Mouse (Mus musculus) lung, adult 2 months (tissue): ENCODE data around the gene F2. TPM values are rescaled to one million over a fixed set of nuclear protein-coding genes. Genes with fewer than 3 reads are reported as not detected.
"Not testable (repeated sequence)": the region's sequence is repeated elsewhere in the genome, so short reads cannot be mapped to it uniquely, and the experiment has no call there.

ENCODE experiments used
- DNase-seq: peaks from one replicate; pipeline ENCODE4 v3.0.0; 2022
- H3K4me1 ChIP-seq: fragments of 200-500 bp; 2 replicates; pipeline ENCODE4 v1.6.1; 2011; ENCODE audit warnings: low read length; ENCODE audit not compliant: control insufficient read depth, insufficient read depth
- H3K4me3 ChIP-seq: fragments of 200-500 bp; replicated peaks from 2 replicates; pipeline ENCODE3; 2011; ENCODE audit warnings: low read depth, mild to moderate bottlenecking, control low read depth, low read length; ENCODE audit errors: extremely low read depth
- CTCF ChIP-seq: fragments of 200-500 bp; IDR thresholded peaks from 2 replicates; pipeline ENCODE4 v1.5.1; 2011; ENCODE audit warnings: mild to moderate bottlenecking, low read length, control low read depth; ENCODE audit not compliant: insufficient read depth
- POLR2A ChIP-seq: fragments of 200-500 bp; IDR thresholded peaks from 2 replicates; pipeline ENCODE4 v1.6.1; 2011; ENCODE audit warnings: low read depth, mild to moderate bottlenecking, control low read depth, low read length, borderline replicate concordance; ENCODE audit errors: extremely low read depth
- WGBS: fragments of 180-500 bp; shearing (Covaris S2); methylation state at CpG from one replicate; pipeline ENCODE4 v1.1.7; 2018; 5-methylcytosine and 5-hydroxymethylcytosine counted together
- polyA plus RNA-seq: library from polyadenylated mRNA; depleted of rRNA; stranded (reverse); fragments of >200 nt; gene quantifications from 2 replicates; pipeline ENCODE4 v1.2.3, GENCODE M21; 2012; rRNA removed

F2 gene
- polyA plus RNA-seq, 1 experiment: 1.2 TPM

- no peaks in the 10 kb centered on the region for H3K4me1 ChIP-seq
- TF ChIP-seq CTCF: no peak
- TF ChIP-seq POLR2A: no peak
- WGBS: 92% methylated on average over 5 of the region's 5 CpGs
- DNase-seq: no peak
- H3K4me3 ChIP-seq: no peak overlapping the region
Observed at GRCm38 (mm10) chr2:91622356-91622755, 13.9 kb downstream of the F2 start.

GRCm38 (mm10) chr2:91609370-91609769 is 26.8 kb downstream of the F2 start:
- not testable (repeated sequence) for DNase-seq, H3K4me3 ChIP-seq, H3K4me1 ChIP-seq

- TF ChIP-seq POLR2A (no peak), CTCF (no peak)
- Histone ChIP-seq H3K4me1 (no peaks in the 10 kb centered on the region), H3K4me3 (no peak overlapping the region)
- no peak for DNase-seq
- 79% methylated on average over 4 of the region's 4 CpGs for WGBS
Observed at GRCm38 (mm10) chr2:91602389-91602788, 33.8 kb downstream of the F2 start.

DNA sequence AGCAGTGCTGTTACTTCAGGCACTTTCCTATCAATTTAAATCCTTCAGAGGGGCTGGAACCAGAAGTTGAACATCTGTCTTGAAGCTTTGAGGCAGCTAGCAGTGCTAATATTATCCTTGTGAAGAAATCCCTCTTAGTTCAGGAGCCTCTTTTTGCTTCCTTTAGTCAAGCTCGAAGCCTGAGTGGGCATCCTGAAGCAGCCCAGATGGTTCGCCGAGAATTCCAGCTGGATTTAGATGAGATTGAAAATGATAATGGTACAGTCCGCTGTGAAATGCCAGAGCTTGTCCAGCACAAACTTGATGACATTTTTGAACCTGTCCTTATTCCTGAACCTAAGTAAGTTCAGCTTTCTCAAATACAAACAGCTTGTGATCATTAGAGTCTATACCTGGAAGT is 35.7 kb downstream of the F2 start:
- no peak for DNase-seq
- WGBS: 95% methylated on average over 4 of the region's 4 CpGs
- TF ChIP-seq POLR2A (no peak), CTCF (no peak)
- Histone ChIP-seq H3K4me3 (no peak overlapping the region), H3K4me1 (no peaks in the 10 kb centered on the region)

GRCm38 (mm10) chr2:91586242-91586641 is 50.0 kb downstream of the F2 start:
- no peak for DNase-seq
- 85% methylated on average over 1 of the region's 1 CpGs for WGBS

DNA sequence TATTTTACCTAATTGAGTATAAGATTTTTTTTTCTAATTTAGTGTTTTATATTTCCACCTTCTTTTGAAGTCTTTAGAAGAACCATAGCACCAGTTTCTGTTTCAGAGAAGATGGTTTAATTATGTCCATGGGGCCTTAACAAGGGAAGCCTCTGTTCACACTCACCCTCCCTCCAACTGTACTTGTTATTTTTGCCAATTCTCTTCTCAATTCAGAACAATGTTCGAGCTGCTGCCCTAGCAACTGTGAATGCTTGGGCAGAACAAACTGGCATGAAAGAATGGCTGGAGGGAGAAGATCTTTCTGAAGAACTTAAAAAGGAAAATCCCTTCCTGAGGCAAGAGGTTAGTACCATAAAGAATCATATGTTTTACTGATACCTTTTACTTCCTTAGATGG is 55.3 kb downstream of the F2 start:
- H3K4me1 ChIP-seq: no peaks in the 10 kb centered on the region
- no peak for TF ChIP-seq POLR2A
- no peak for TF ChIP-seq CTCF
- no peak for DNase-seq
- H3K4me3 ChIP-seq: no peak overlapping the region
- 71% methylated on average over 1 of the region's 1 CpGs for WGBS

More at GRCm38 (mm10) chr2:91586242-91586641, 50.0 kb downstream of the F2 start:
- Histone ChIP-seq H3K4me1 (no peaks in the 10 kb centered on the region), H3K4me3 (no peak overlapping the region)
- TF ChIP-seq POLR2A: no peak

Other genes with a start within 250 kb of the F2 start
- gene 1110051M20Rik, start 191.7 kb downstream of the F2 start, polyA plus RNA-seq: 19.2 and 27.0 TPM in 2 replicates
- 47.6 and 55.6 TPM in 2 replicates for gene Lrp4, start 178.9 kb downstream of the F2 start, polyA plus RNA-seq
- gene Ckap5, start 109.7 kb downstream of the F2 start, polyA plus RNA-seq: 4.7 and 9.1 TPM in 2 replicates
- gene Zfp408, start 13.4 kb upstream of the F2 start, polyA plus RNA-seq: 14.5 and 17.2 TPM in 2 replicates
- 130 and 170 TPM in 2 replicates for gene Arhgap1, start 13.4 kb upstream of the F2 start, polyA plus RNA-seq
- gene Atg13, start 74.2 kb upstream of the F2 start, polyA plus RNA-seq: 31.8 and 40.4 TPM in 2 replicates
- 1.9 and 3.5 TPM in 2 replicates for gene Harbi1, start 74.4 kb upstream of the F2 start, polyA plus RNA-seq
- 16.6 and 20.0 TPM in 2 replicates for gene Ambra1, start 93.7 kb upstream of the F2 start, polyA plus RNA-seq